Mouse (Mus musculus) left cerebral cortex, postnatal 10 days (tissue): Measurements from ENCODE around the gene Gpbar1. TPM values are rescaled to one million over a fixed set of nuclear protein-coding genes. Genes with fewer than 3 reads are reported as not detected.

ENCODE experiments used
- DNase-seq, 2 experiments: peaks; one replicate each; pipeline ENCODE4 v3.0.0; 2021 to 2022; ENCODE audit warnings: low spot score in 2 of 2, mixed read lengths in 1 of 2; ENCODE audit errors: extremely low spot score in 1 of 2
- intact Hi-C: fragments of 180-260 bp; cut with DNase I; formaldehyde crosslinking; loops from one replicate; pipeline ENCODE4 v1.15.1; 2025
- total RNA-seq, 2 experiments: library from RNA; stranded (reverse); gene quantifications; 2 replicates each; pipeline ENCODE4 v1.2.3; 2021

The Gpbar1 gene
- not detected for total RNA-seq

GRCm38 (mm10) chr1:74278538-74278937 lies at the start of gene Gpbar1:
TSS of gene Gpbar1 (plus strand) at chr1:74278550.
- intact Hi-C loops: loop anchor here (5.0 kb wide), 1 partner anchor 71 kb away; no protein-coding TSS in a partner anchor

GRCm38 (mm10) chr1:74229942-74230341 lies 48.4 kb upstream of the Gpbar1 start:
- DNase-seq: no peak
- intact Hi-C loops: no loop called here

More at GRCm38 (mm10) chr1:74278538-74278937, at the start of gene Gpbar1:
- DNase-seq: no peak

GRCm38 (mm10) chr1:74230992-74231391 lies 47.4 kb upstream of the Gpbar1 start:
- DNase-seq: no peak
- intact Hi-C loops: no loop called here

GRCm38 (mm10) chr1:74235938-74236589 lies 42.3 kb upstream of the Gpbar1 start, which contains the start of gene Arpc2:
TSS of gene Arpc2 (plus strand) at chr1:74236084.
- DNase-seq: peak; percentile 93 to 98
- intact Hi-C loops: no loop called here

GRCm38 (mm10) chr1:74236590-74237317 lies 41.6 kb upstream of the Gpbar1 start:
- intact Hi-C loops: no loop called here

GRCm38 (mm10) chr1:74237671-74238070 lies 40.7 kb upstream of the Gpbar1 start:
- DNase-seq: no peak

More at GRCm38 (mm10) chr1:74236590-74237317, 41.6 kb upstream of the Gpbar1 start:
- DNase-seq: peak in 1 of 2 experiments; percentile 72

GRCm38 (mm10) chr1:74238136-74238535 lies 40.2 kb upstream of the Gpbar1 start:
- intact Hi-C loops: no loop called here

More at GRCm38 (mm10) chr1:74237671-74238070, 40.7 kb upstream of the Gpbar1 start:
- intact Hi-C loops: no loop called here

GRCm38 (mm10) chr1:74239162-74239561 lies 39.2 kb upstream of the Gpbar1 start:
- intact Hi-C loops: no loop called here
- DNase-seq: no peak

More at GRCm38 (mm10) chr1:74238136-74238535, 40.2 kb upstream of the Gpbar1 start:
- no peak for DNase-seq

GRCm38 (mm10) chr1:74239618-74240017 lies 38.7 kb upstream of the Gpbar1 start:
- intact Hi-C loops: no loop called here
- peak in 1 of 2 experiments; percentile 33 for DNase-seq

GRCm38 (mm10) chr1:74240311-74240710 lies 38.0 kb upstream of the Gpbar1 start:
- peak; percentile 52 to 68 for DNase-seq
- intact Hi-C loops: no loop called here

GRCm38 (mm10) chr1:74240832-74241231 lies 37.5 kb upstream of the Gpbar1 start:
- intact Hi-C loops: no loop called here
- DNase-seq: no peak

- intact Hi-C loops: no loop called here
- DNase-seq: no peak
Measured at GRCm38 (mm10) chr1:74245525-74245924, 32.8 kb upstream of the Gpbar1 start.

GRCm38 (mm10) chr1:74248799-74249198 lies 29.6 kb upstream of the Gpbar1 start:
- intact Hi-C loops: no loop called here
- no peak for DNase-seq

- intact Hi-C loops: no loop called here
- DNase-seq: no peak
Measured at GRCm38 (mm10) chr1:74249331-74249980, 28.9 kb upstream of the Gpbar1 start.

GRCm38 (mm10) chr1:74250096-74250495 lies 28.3 kb upstream of the Gpbar1 start:
- intact Hi-C loops: no loop called here
- no peak for DNase-seq

GRCm38 (mm10) chr1:74255704-74256345 lies 22.5 kb upstream of the Gpbar1 start:
- intact Hi-C loops: no loop called here
- no peak for DNase-seq

GRCm38 (mm10) chr1:74256782-74257181 lies 21.6 kb upstream of the Gpbar1 start:
- no peak for DNase-seq
- intact Hi-C loops: no loop called here

- DNase-seq: no peak
- intact Hi-C loops: no loop called here
Measured at GRCm38 (mm10) chr1:74262510-74262909, 15.8 kb upstream of the Gpbar1 start.

- no peak for DNase-seq
- intact Hi-C loops: no loop called here
Measured at GRCm38 (mm10) chr1:74268750-74269149, 9.6 kb upstream of the Gpbar1 start.
